Mouse (Mus musculus) left cerebral cortex, adult 9 months (tissue): ENCODE data around the gene Gm28042.
A peak's percentile ranks its signal among the peaks of the same experiment; 100 is the strongest.

Experiments
- DNase-seq, 2 experiments: peaks; one replicate each; pipeline ENCODE4 v3.0.0; 2022; ENCODE audit warnings: low spot score in 2 of 2

The Gm28042 gene

GRCm38 (mm10) chr2:120026984-120027949 is at the start of gene Gm28042, which contains the start of gene Jmjd7:
Gene Gm28042, plus strand, starts transcription at chr2:120027493.
Gene Jmjd7, plus strand, starts transcription at chr2:120027483.
- DNase-seq: peak; percentile 46 to 86

DNA sequence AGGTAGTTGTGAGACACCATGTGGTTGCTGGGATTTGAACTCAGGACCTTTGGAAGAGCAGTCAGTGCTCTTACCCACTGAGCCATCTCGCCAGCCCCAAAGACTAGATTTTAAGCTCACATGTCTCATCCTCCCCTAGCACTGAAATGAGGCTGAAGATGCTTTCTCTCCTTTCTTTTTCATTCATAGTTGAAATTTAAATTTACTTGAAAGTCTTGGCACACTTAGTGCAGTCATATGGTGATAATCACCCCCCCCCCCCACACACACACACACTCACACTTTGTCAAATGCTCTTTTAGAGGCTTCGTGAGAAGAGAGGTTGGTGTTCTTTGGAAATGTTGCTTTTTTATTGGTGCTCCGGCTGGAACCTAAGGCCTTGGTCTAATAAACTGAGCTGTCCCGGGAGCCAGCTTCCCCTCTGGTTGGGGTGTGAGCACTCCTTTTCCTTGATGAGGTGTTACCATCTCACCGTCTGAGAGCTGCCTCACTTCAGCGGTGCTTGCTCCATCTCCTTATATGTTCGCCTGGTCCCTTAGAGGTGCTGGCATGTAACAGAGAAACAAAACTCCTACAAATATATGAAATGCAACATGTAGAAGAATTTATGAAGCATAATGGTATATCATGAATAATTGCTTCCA is 46.8 kb upstream of the Gm28042 start:
- DNase-seq: no peak

GRCm38 (mm10) chr2:119981631-119982030 is 45.7 kb upstream of the Gm28042 start:
- DNase-seq: no peak

GRCm38 (mm10) chr2:119985871-119986270 is 41.4 kb upstream of the Gm28042 start:
- no peak for DNase-seq

GRCm38 (mm10) chr2:119986369-119986768 is 40.9 kb upstream of the Gm28042 start:
- DNase-seq: no peak

DNA sequence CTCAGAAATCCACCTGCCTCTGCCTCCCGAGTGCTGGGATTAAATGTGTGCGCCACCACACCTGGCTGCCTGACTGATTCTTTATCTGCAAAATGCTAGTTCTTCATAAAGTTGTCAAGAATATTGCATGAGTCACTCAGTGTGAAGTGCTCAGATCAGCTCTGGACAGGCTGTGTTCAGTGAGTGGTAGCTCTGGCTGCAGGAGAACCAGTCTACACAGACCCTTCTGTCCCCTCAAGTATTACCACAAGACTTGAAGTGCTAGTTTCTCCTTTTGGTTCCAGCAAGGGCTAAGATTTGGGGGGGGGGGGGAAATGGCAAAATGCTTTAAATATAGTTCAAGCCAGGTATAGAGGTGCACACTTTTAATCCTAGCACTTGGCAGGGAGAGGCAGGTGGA is 39.9 kb upstream of the Gm28042 start:
- DNase-seq: no peak

GRCm38 (mm10) chr2:119988952-119989351 is 38.3 kb upstream of the Gm28042 start:
- DNase-seq: no peak

DNA sequence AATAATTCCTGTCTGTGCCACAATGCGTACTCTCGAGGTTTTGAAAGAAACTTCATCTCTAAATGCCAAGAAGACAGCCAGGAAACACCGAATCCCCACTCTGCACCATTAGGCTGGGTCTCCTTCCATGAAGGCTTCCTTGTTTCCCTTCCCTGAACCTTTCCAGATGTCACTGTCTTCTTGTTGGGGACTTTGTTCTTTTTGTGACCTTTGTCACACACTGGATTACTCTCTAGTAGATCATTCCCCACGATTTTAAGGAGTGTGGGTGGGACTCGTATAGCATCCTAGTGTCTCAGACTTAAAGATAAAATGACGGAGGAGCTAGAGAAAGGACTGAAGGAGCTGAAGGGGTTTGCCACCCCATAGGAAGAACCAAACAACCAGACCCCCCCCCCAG is 36.4 kb upstream of the Gm28042 start:
- no peak for DNase-seq

GRCm38 (mm10) chr2:119992349-119992748 is 34.9 kb upstream of the Gm28042 start:
- no peak for DNase-seq

DNA sequence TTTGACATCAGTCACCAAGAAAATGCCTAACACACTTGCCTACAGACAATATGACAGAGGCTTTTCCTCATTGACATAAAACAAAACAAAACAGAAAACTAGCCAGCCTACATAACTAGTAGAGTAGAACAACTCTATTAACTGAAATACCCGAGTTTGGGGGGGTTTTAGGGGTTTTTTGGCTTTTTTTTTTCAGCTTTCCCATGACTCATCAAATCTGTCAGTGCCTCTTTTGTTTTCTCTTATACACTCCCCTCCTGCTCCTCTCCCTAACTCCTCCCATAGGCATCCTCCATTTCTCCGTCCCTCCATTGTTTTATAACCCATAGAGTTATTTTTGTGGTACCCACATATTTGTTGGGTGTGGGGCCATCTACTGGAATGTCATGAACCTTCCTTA is 33.8 kb upstream of the Gm28042 start:
- no peak for DNase-seq

DNA sequence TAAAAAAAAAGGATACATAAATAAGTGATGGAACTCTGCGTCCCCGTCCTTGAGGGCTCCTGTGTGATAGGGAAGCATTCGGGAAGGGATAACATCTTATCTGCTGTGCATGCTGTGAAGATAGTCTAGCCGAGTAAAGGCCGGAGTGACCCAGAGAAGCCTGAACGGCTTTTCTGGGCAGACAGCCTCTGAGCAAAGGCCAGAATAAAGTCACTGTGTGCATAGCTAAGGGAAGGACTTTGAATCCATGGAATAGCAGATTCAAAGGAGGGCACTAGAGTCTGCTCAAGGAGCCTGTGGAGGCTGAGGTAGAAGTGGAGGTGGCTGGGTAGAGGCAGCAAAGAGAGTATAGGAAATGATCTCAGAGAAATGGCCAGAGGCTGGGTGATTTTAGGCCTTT is 32.5 kb upstream of the Gm28042 start:
- no peak for DNase-seq

GRCm38 (mm10) chr2:119995391-119996281 is 31.7 kb upstream of the Gm28042 start:
- DNase-seq: no peak

GRCm38 (mm10) chr2:119997354-119997753 is 29.9 kb upstream of the Gm28042 start:
- DNase-seq: no peak

- no peak for DNase-seq
Measured at GRCm38 (mm10) chr2:119999731-120000130, 27.6 kb upstream of the Gm28042 start.

- no peak for DNase-seq
Measured at GRCm38 (mm10) chr2:120000882-120001584, 26.3 kb upstream of the Gm28042 start.

GRCm38 (mm10) chr2:120001956-120002355 is 25.3 kb upstream of the Gm28042 start:
- no peak for DNase-seq

GRCm38 (mm10) chr2:120003970-120004369 is 23.3 kb upstream of the Gm28042 start:
- no peak for DNase-seq

DNA sequence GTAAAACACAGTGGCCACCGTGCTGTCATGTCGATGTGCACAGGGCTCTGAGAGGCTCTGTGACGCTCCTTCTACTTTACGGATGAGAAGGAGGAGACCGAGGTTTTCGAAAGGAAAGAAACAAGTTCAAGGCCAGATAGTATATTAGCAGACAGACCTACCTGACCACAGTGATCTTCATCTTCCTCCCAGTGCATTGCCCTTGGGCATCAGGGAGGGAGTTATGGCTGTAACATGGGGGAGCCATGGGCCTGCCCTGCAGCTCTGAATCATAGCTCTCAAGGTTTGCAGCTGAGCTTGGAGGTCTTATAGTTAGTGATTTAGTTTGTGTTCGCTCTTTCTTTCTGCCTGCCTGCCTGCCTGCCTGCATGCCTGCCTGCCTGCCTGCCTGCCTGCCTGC is 20.6 kb upstream of the Gm28042 start:
- DNase-seq: no peak

GRCm38 (mm10) chr2:120007680-120008210 is 19.5 kb upstream of the Gm28042 start:
- DNase-seq: no peak

GRCm38 (mm10) chr2:120008672-120009071 is 18.6 kb upstream of the Gm28042 start:
- DNase-seq: no peak
